Mouse (Mus musculus) neural tube, embryonic 10.5 days (tissue): ENCODE measurements around the gene Glrx5.

ENCODE experiments used
- DNase-seq: peaks from one replicate; pipeline ENCODE4 v3.0.0-alpha.2; 2017; ENCODE audit warnings: low spot score; ENCODE audit errors: extremely low spot score

Gene Glrx5

GRCm38 (mm10) chr12:105032147-105032831 is at the start of gene Glrx5:
Gene Glrx5, plus strand, starts transcription at chr12:105032688.
- DNase-seq, result peak; percentile 97

GRCm38 (mm10) chr12:104983476-104983875 is 49.0 kb upstream of the Glrx5 start:
- DNase-seq, result no peak

- no peak for DNase-seq
These were observed 47.4 kb upstream of the Glrx5 start for GRCm38 (mm10) chr12:104985088-104985487.

- DNase-seq, result no peak
These were observed 46.5 kb upstream of the Glrx5 start for GRCm38 (mm10) chr12:104986001-104986400.

DNA sequence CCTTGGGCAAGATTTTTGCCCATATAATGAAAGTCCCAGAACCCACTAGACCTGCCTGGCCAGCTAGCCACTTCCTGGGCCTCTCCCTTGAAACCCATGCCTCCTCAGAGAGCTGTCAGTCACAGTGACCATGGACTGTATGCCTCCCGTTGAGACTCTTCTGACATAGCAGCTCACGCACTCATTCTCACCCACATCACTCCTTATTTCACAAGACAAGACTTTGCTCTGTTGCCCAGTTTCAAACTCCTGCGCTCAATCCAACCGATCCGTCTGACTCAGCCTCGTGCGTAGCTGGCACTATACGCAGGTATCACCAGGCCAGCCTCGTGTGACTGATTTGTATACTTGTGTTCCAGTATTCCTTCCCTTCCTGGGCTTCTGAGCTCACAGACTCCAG is 45.7 kb upstream of the Glrx5 start:
- DNase-seq, result no peak

DNA sequence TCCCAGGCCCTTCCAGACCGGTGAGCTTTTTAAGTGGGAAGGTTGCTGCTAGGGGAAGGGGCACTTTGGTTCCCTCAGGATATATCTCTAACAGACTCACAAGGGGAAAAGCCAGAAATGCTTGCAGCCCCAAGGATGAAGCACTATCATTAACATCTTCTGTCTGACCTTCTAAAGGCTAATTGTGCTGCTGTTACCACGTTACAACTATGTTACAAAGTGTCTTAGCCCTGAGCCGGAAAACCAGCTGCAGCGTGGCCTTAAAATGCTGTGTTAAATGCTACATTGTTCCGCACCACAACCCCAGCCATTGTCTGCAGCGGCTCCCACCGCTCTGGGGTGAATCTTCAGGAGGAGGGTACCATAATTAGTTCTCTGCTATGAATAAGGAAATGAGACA is 44.6 kb upstream of the Glrx5 start:
- no peak for DNase-seq

GRCm38 (mm10) chr12:104990741-104991454 is 41.6 kb upstream of the Glrx5 start:
- no peak for DNase-seq

DNA sequence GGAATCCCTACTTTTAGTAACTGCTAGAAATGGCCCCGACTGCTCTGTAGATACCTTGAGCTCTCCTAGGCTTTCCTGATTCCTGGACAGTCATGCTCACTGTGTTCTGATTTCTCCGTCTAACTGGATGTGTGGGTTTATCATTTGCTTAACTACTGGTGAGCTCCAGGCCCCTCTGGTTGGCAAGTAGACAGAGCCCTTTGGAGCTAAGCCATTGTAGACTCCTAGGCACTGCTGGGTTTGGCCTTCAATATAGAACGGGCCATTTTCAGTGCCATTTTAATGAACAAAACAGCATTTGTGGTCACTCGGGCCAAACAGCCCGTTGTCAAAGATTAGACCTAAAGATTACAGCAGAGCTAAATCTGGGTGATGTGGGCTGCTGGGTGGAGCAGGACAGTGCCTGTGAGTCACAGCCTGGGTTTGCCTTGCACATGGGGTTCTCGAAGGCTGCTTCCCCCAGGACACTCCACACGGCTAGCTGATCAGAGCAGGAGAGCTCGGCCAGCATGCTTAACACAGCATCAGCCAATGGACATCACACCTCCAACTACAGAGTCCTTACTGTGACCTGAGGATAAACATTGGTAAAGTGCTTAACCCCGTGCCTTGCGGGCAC is 40.3 kb upstream of the Glrx5 start:
- no peak for DNase-seq

DNA sequence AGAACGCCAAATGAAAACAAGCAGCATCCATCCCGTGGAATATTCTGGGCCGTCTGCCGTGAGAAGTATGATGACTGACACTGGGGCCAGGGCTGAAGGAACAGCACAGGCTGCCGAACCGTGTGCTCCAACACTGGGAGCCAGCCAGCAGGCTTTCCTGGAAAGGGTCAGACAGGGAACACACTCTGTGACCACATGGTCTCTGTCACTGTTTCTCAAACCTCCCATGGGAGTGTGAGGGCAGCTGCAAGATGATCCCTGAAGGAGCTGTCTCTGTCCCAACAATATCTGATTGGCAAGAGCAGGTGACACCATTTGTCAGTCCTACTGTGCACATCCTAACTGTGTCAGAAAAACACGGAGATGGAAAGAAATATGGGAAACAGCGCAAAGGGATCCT is 39.6 kb upstream of the Glrx5 start:
- no peak for DNase-seq

GRCm38 (mm10) chr12:104995259-104995876 is 37.1 kb upstream of the Glrx5 start:
- DNase-seq, result no peak

DNA sequence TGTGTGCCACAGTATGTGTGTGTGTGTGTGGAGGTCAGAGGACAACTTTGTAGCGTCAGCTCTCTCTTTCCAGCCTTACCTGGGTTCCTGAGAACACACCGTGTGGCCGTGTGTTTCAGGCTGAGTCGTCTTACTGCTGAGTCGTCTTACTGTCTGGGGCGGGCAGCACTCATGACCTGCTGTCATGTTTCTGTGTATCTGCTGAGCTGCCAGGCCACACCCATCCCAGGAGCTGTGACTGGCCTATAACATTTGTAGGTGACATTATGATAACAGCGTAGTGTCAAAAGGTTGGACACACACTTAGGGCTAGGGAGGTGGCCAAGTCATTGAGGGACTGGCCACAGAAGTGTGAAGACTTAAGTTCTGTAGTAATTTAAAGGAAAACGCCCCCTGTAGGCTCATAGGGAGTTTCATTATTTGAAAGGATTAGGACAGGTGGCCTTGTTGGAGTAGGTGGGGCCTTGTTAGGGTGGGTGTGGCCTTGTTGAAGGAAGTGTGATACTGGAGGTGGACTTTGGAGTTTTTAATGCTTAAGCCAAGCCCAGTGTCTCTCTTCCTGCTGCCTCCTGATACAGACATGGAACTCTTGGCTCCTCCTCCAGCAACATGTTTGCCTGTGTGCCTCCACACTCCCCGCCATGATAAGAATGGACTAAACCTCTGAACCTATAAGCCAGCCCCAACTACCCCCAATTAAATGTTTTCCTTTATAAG is 36.3 kb upstream of the Glrx5 start:
- DNase-seq, result no peak

DNA sequence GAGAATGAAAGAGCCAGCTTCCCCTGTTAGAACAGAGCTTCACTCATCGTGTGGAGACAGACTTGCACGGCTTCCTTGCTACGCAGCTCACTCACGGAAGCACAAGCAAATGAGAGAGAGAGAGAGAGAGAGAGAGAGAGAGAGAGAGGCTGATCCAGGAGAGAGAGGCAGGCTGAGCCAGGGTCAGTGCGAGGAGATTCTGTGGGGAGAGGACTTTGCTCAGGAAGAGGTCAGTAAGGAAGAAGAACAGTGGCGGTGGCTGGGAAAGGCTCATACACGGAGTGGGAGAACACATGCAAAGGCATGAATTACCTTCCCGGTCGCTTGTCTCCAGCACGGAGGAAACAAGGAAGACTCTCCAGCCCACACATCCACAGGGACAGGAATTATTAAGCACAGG is 35.3 kb upstream of the Glrx5 start:
- DNase-seq, result no peak

DNA sequence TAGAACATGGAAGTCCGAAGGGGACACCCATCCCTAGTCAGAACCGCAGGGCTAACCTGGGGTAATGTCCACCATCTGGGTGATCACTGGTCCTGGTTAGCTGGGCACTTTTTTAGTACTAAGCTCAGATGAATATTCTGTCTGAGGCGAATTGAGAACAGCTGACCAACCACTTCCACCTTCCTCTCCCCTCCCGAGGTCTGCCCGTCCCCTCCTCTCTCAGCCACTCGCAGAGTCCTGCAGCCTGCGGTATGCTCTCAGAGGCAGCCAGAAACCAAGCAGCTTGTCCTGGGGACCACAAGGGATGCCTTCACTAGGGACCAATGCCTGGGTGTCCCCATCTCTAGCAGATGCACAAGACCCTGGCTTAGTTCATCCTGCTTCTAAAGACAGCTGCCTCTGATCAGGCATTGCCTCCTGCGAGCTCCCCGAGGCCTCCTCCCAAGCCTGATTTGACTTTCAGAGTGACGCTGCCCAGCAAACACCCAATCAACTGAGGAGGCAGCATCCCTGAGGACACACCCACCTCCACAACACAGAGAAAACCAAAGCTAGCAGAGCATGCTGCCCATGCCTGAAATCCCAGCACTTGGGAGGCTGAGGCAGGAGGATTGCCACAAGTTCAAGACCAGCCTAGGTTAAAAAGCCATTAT is 34.7 kb upstream of the Glrx5 start:
- DNase-seq, result no peak

DNA sequence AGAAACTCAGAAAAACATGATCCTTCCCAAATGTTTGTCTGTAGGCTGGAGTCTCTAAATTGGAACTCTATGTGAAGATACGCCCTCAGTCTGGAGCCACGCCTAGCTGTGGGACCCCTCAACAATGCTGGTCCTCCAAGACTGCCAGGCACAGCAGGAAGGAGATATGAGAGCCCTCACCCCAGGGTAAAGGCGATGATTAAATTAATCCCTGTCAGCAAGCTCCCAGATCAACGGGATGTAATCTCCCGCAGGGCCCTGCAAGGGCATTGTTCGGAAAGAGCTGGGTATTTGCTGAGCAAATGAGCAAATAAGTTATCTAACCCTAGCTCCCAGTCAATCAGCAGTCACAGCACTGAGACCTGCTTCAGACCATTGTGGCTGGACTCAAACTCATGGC is 33.9 kb upstream of the Glrx5 start:
- no peak for DNase-seq

DNA sequence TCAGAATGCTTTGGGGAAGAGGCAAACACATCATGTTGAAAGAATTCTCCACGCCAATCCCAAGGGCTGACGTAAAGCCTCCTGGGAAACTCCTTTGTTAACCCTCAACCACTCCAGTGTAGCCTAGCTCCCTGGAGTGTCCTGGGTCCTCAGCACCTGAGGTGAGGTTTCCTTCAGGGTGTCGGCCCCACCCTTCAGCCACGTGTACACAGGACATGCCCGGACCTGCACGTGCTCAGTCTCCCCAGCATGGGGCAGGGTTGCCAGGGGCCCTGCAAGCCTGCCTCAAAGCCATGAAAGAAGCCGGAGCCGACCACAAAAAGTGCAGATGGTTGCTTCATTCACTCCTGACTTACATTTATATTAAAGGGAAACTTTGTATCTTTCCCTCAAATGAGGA is 33.3 kb upstream of the Glrx5 start:
- DNase-seq, result no peak

DNA sequence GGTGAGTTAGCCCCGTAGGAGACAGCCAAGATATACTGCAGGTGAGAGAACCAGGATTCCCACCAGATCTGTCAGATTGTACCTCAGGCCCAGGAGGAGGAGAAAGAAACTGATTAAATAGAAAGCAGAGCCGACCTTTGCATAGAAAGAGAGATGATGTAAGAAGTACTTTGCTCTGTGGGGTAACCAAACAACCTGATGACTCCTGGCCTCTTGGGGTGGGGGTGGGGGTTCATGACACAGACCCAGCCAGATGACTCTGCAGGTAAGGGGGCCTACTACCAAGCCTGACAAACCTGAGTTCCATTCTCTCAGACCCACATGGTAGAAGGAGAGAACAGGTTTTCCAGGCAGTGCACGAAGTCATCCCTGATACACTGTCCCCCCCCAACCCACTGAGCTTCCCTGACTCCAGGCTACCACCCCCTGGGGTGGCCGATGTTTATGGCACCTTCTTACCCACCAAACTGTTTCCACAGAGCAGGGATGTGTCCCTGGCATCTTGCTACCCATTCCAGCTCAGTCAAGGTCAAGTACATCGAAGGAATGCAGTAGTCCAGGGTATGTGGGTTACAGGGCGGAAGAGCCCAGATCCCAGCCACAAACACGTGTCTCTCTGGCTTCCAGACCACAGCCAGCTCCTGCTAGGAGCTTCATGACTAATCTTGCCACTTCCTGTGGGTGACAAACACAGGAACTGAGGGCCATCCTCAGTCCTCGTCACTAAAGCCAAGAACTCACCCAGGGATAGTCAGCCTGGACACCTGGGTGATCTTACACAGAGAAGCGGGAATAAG is 31.8 kb upstream of the Glrx5 start:
- no peak for DNase-seq

DNA sequence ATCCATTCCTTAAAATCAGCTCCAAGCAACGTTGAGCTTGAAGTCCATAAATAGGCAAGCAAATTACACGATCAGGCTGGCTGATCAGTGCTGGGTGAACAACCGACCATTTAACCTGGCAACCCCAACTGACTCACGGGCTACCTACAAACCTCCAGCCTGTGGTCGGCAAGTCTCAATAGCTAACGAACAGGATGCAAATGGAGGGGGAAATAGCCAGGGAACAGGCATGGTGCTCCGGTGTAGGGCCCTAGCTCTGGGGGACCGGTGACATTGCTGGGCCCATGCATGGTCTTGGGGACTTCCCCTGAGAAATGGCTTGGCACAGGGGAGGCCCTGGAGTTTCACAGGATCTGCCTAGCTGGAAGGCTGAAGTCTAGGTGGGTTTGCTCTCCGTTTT is 31.2 kb upstream of the Glrx5 start:
- no peak for DNase-seq

DNA sequence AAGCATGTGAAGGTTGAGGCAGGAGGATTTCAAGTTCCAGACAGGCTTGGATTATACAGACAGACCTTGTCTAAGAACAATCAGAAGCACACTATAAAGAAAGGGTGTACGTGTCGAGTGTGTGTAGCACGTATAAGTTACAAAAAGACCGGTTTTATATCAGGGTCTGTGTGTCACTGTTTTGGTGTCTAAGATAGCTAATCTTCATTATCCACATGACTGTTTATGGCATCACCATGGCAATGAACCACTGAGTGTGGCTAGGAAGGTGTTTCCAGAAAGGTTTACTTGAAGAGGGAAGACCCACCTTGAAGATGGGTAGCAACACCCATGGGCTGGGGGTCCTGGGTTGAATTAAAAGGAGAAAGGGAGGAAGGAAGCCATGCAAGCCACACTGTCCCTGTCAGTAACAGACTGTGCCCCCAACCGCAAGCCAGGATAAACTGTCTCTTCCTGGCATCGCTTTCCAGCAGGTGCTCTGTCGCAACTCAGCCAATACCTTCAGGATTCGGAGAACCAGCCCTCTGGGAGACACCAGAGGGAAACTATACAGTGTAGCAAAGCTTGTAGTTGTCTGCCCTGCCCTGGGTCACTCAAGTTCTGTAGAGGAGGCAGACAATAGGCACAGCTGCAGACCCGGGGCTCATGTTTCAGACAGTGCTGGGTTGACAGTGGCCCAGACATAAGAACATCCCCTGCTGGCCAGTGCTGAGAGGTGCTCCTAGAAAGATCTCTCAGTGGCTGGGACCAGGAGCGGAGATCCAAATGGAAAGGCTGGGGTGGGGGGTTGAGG is 30.0 kb upstream of the Glrx5 start:
- DNase-seq, result peak; percentile 35

DNA sequence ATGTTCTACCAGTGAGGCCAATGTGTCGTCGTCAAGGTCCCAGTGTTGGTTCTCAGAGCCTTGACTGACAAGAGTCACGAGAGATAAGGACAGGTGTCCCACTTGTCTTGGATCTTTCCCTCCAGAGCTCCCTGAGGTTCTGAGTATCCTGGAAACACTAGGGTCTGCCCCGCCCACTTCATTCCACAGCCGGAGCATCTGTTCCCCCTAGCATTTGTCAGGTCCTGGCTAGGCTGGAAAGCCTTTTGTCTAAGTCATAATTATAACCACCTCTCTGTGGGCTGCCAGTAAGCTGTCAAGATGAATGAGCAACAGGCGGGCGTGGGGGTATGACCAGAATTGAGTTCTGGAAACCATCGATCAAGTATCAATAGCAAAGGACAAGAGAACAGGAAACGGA is 29.3 kb upstream of the Glrx5 start:
- no peak for DNase-seq

GRCm38 (mm10) chr12:105003715-105004114 is 28.8 kb upstream of the Glrx5 start:
- no peak for DNase-seq
